Mouse (Mus musculus) limb, embryonic 13.5 days (tissue): ENCODE results near the gene Grik4. TPM values are rescaled to one million over a fixed set of nuclear protein-coding genes. Genes with fewer than 3 reads are reported as not detected.

Experiments used
- microRNA-seq: library from miRNA; unstranded; fragments of <30 nt; microRNA quantifications from one replicate; pipeline ENCODE4, GENCODE M21; 2016
- polyA plus RNA-seq: library from polyadenylated mRNA; unstranded; fragments of >200 nt; fragmentation: Nextera tagmentation; extraction: Ambion mirVana; gene quantifications from 2 replicates; pipeline ENCODE4 v1.2.1, GENCODE M21; 2015

The Grik4 gene
- polyA plus RNA-seq, 1 experiment from 2014 or later: 2.7 TPM

Small RNAs within 50 kb of the gene (microRNA-seq; reads per million reads assigned to microRNA genes)
- not detected for gene Gm27509

Other genes starting within 250 kb of the Grik4 start
- 11.5 and 12.3 TPM in 2 replicates for gene Arhgef12, start 162.7 kb upstream of the Grik4 start, polyA plus RNA-seq
- gene Tmem136, start 172.1 kb upstream of the Grik4 start, polyA plus RNA-seq: 8.3 and 8.8 TPM in 2 replicates